ENCODE assay signal across 8 mouse cellular contexts in genomic region chr7:45015957-45016612, GRCm38 (mm10). TPM values are rescaled to one million over a fixed set of nuclear protein-coding genes. Genes with fewer than 3 reads are reported as not detected.
DNase-seq lines count a peak whose midpoint lies in the region; ATAC-seq lines count a peak whose summit lies in the region.

Scaf1 (minus strand) TSS chr7:45016363.

- intact Hi-C loops in gastrocnemius, postnatal 14 days (cut with DNase I; ENCODE audit: low total_unique reads) = no loop called here
- intact Hi-C loops in left cerebral cortex, postnatal 10 days (cut with DNase I) = loop anchor here (5.0 kb wide), 1 partner anchor 36 kb away; the partner anchor contains the start of gene Prr12

- DNase-seq in adrenal gland, adult (ENCODE audit: inconsistent age in 2 of 2, low spot score in 1 of 2) = peak; percentile 100
- peak; percentile 100 for DNase-seq in embryo, embryonic 10.5 days (ENCODE audit: low spot score)
- peak; percentile 99 for DNase-seq in gastrocnemius, postnatal 14 days
- peak; percentile 100 for DNase-seq in left cerebral cortex, postnatal 10 days (ENCODE audit: extremely low spot score in 1 of 2, low spot score in 2 of 2)
- peak; percentile 99 for DNase-seq in right cerebral cortex, postnatal 25 days
- DNase-seq in urinary bladder, postnatal 4 days (ENCODE audit: low spot score in 2 of 2) = peak; percentile 99 to 100

- peak; percentile 78 for ATAC-seq in inflammation-experienced regulatory T-cells, adult 6 months
- ATAC-seq in megakaryocyte-erythroid progenitor cell, adult 5-6 weeks (replicated peaks; ENCODE audit: low FRiP score, low TSS enrichment, poor library complexity, severe bottlenecking) = peak; percentile 65

RNA-seq across cellular contexts. Expression of gene Scaf1, which starts in this region (rescaled TPM):
- total RNA-seq in gastrocnemius, postnatal 14 days (2021) = 10 to 100 TPM; 35.6 to 40.1 TPM
- polyA plus RNA-seq in inflammation-experienced regulatory T-cells, adult 6 months (2017; shearing (Covaris generic)) = 1 to 10 TPM; 7.4 to 8.9 (median 8.7) TPM
- total RNA-seq in left cerebral cortex, postnatal 10 days (2021) = 100 to 1,000 TPM; 156 to 160 TPM
- total RNA-seq in megakaryocyte-erythroid progenitor cell, adult 5-6 weeks (2014; fragmentation: Nextera tagmentation) = 33.0 and 46.3 TPM in 2 replicates
- 7.2 and 10.2 TPM in 2 replicates for total RNA-seq in megakaryocyte-erythroid progenitor cell, adult 5-6 weeks (2017)

Comparison
In these comparisons a context has a peak if more than half of its experiments do, and no peak if none do; other contexts are left out.
1. Peak in every context shown above with its lines: DNase-seq and ATAC-seq.